Mouse (Mus musculus): Measurements from ENCODE around the gene Gm17018. TPM values are rescaled to one million over a fixed set of nuclear protein-coding genes. Genes with fewer than 3 reads are reported as not detected.
"Not testable (repeated sequence)": the region's sequence is repeated elsewhere in the genome, so short reads cannot be mapped to it uniquely, and the experiment has no call there.

The Gm17018 gene
- total RNA-seq, 2 experiments from 2014 or later: 55.4 to 58.4 TPM

- DNase-seq (ENCODE audit: extremely low spot score in 1 of 2, low spot score in 2 of 2): no peak
Measured at GRCm38 (mm10) chr19:45544152-45544924, 16.1 kb upstream of the Gm17018 start.

DNA sequence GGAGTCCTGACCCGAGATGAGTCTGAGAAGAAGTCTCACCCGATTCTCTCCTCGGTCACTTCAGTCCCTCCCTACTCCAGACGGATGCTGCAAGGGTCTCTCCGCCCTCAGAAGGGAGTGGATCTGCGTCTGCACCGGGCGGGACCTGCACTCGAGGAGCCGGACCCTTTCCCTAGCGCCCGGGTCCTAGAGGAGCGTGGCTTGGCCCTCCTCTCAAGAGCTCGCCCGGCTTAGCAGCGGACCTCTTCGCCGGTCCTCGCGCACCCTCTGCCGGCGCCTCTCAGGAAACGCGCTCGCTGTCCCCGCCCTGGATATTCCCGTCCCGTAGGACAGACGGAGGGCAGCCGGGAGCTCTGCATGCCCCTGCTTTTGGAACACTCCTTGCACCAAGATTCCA lies 15.5 kb upstream of the Gm17018 start:
- peak; percentile 59 to 87 for DNase-seq (ENCODE audit: extremely low spot score in 1 of 2, low spot score in 2 of 2)
- intact Hi-C loops (cut with DNase I): loop anchor here (1.0 to 10.0 kb wide), 4 partner anchors 58 to 324 kb away; no protein-coding TSS in a partner anchor

More at GRCm38 (mm10) chr19:45544152-45544924, 16.1 kb upstream of the Gm17018 start:
- intact Hi-C loops (cut with DNase I): loop anchor here (1.0 to 10.0 kb wide), 3 partner anchors 57 to 323 kb away; no protein-coding TSS in a partner anchor

DNA sequence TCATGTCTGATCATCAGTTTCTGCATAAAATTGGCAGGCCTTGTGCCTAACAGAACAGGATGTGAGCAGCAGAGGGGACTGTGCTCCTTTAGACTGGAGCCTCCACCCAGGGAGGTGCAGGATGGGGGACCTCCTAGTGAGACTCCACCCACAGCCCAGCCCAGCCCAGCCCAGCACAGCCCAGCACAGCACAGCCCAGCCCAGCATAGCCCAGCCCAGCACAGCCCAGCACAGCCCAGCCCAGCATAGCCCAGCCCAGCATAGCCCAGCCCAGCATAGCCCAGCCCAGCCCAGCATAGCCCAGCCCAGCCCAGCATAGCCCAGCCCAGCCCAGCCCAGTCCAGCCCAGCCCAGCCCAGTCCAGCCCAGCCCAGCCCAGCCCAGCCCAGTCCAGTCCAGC lies 12.2 kb upstream of the Gm17018 start:
- not testable (repeated sequence) for DNase-seq (ENCODE audit: extremely low spot score in 1 of 2, low spot score in 2 of 2)
- intact Hi-C loops (cut with DNase I): loop anchor here (5.0 to 10.0 kb wide), 2 partner anchors 111 to 243 kb away; no protein-coding TSS in a partner anchor

DNA sequence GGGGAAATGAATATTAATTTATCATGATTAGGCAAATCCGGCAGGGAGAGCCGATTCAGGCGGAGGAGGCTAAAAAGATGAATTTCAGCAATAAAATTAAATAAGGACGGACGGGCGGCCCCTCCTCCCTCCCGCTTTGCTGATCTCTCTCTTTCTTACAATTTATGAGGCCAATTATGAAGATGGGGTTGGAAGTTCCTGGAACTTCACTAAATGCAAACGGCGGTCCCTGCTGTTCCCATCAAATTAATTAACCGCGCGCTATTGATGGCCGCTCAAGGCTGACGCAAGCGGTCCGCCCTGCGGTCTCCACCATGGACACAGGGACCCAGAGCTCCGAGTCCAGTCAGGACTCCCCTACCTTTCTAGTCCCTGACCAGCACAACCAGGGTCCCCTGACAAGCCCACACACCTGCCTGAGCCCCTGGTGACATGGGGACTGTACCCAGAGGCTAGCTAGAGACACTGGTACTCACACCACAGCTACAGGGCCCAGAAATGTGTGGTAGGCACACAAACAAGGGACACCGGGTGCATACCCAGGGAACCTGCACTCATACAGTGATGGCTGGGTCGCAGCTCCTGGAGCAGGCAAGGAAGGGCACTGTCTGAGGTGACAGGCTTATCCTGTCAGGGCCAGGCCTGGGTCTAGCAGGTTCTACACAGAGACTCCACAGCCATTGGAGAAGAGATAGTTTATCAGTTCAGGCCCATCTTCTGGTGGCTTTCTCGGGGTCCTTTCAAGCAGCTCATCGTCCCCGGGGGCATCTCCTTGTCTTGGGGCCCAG lies 11.1 kb upstream of the Gm17018 start:
- intact Hi-C loops (cut with DNase I): loop anchor here (5.0 to 10.0 kb wide), 2 partner anchors 112 to 245 kb away; no protein-coding TSS in a partner anchor
- DNase-seq (ENCODE audit: extremely low spot score in 1 of 2, low spot score in 2 of 2): no peak

GRCm38 (mm10) chr19:45549948-45550347 lies 10.5 kb upstream of the Gm17018 start:
- intact Hi-C loops (cut with DNase I): loop anchor here (5.0 to 10.0 kb wide), 2 partner anchors 113 to 245 kb away; no protein-coding TSS in a partner anchor
- no peak for DNase-seq (ENCODE audit: extremely low spot score in 1 of 2, low spot score in 2 of 2)

GRCm38 (mm10) chr19:45552187-45552586 lies 8.2 kb upstream of the Gm17018 start:
- DNase-seq (ENCODE audit: extremely low spot score in 1 of 2, low spot score in 2 of 2): no peak
- intact Hi-C loops (cut with DNase I): no loop called here

DNA sequence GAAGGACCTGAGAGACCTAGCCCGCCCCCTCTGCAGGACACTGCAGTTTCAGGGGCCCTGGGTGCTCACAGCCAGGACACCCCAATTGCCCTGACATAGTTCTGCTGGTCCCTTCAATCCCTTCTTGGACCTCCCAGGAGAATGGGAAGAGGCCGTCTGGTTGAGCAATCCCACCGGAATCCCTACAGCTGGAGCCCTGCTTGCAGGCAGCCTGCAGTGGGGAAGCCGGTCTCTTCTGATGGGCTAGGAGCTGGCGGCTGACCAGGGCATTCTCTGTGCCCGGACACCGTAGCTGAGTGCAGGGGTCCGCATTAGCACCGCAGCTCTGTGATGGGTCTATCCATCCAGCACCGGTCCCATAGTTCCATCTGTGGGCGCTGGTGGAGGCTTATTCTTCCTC lies 6.3 kb upstream of the Gm17018 start:
- DNase-seq (ENCODE audit: extremely low spot score in 1 of 2, low spot score in 2 of 2): no peak
- intact Hi-C loops (cut with DNase I): no loop called here

DNA sequence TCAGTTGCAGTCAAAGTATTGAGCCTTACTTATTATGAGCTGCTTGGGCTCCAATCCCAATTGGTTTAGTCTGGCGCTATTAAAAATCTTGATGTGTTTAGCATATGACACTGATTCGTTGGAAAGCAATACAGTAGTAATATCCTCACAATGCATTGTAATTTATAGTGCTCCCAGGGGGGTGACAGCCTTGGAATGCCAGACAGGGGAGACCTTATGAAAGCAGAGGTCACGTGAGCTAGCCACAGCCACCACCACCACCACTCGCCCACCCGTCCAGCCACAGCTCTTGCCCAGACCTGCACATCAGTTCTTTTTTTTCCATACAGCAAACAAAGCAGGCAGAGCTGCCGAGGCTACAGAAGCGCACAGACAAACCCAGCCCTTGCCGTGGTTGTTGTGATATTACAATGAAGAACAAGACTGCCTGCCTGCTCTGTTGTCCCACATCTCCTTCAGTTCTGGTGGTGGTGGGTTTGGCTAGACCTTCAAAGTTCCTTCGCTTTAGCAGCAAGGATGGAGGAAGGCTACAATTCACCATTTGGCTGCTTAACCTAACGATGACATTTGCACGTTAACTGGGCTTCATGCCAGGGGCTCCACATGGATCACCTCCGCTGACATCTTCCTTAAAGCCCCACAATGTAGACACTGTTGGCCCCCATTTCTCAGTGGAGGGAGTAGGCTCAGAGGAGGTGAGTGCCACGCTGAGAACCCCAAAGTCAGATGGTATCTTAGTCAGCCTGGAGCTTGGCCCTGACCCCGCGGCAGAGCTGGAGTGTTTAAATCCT lies 5.7 kb downstream of the Gm17018 start:
- DNase-seq (ENCODE audit: extremely low spot score in 1 of 2, low spot score in 2 of 2): no peak
- intact Hi-C loops (cut with DNase I): no loop called here

DNA sequence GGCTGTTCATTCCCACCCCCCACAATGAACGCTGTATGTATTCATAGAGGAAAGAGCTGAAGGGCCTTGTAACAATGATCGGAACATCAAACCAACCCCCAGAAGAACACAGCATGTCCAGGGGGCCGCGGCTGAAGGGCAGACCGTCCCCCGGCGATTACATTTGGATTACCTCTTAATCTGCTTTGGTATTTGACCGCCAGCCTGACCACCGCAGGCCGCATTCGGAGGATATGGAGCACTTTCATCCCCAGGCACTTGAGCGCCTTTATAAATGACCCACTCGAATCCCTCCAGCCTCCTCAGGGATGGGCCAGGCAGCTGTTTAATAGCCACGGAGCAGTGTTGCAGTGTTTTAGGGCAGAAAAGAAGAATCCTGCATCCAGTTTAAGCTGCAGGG lies 7.0 kb downstream of the Gm17018 start:
- no peak for DNase-seq (ENCODE audit: extremely low spot score in 1 of 2, low spot score in 2 of 2)

DNA sequence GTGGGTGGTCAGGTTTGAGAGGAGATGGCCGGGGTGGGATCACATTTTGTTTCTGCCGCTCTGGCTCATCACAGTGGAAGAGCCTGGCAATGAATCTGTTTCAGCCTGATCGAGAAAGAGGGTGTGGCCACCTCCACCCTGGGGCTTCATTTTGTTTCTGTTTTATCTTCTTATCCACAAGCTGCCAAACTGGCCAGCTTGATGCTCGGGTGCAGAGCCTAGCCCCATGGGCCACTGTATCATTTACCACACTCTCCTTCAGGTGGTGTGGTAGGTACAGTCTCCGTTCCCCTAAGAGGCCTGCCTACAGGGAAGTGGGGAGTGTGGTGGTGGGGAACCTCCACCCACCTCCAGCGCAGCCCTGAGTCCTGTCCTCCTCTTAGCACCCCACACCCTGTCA lies 12.6 kb downstream of the Gm17018 start:
- intact Hi-C loops (cut with DNase I): no loop called here
- no peak for DNase-seq (ENCODE audit: extremely low spot score in 1 of 2, low spot score in 2 of 2)

More for the DNA sequence above, 7.0 kb downstream of the Gm17018 start:
- intact Hi-C loops (cut with DNase I): no loop called here

DNA sequence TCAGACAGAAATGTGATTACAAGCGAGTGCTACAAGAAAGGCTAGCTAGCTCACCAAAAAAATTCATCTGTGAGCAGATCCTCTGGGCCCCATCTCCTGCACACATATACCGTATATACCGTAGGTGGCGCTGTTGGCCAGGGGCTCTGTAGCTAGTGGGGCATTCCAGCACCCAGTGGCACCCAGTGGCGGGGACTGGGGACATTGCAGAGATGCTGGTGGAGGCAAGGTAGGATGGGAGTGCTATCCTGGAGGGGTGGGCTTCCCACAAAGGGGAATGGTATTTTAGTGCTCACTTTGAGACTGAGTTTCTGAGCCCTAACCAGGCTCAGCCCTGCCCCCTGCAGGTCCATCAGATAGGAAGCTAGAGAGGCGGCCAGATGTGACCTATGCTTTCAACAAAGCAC lies 13.4 kb downstream of the Gm17018 start:
- intact Hi-C loops (cut with DNase I): loop anchor here (2.0 kb wide), 1 partner anchor 173 kb away; no protein-coding TSS in a partner anchor
- DNase-seq (ENCODE audit: extremely low spot score in 1 of 2, low spot score in 2 of 2): peak; percentile 38 to 83

GRCm38 (mm10) chr19:45574339-45574898 lies 14.0 kb downstream of the Gm17018 start:
- intact Hi-C loops (cut with DNase I): loop anchor here (2.0 kb wide), 1 partner anchor 172 kb away; no protein-coding TSS in a partner anchor
- DNase-seq (ENCODE audit: extremely low spot score in 1 of 2, low spot score in 2 of 2): no peak

DNA sequence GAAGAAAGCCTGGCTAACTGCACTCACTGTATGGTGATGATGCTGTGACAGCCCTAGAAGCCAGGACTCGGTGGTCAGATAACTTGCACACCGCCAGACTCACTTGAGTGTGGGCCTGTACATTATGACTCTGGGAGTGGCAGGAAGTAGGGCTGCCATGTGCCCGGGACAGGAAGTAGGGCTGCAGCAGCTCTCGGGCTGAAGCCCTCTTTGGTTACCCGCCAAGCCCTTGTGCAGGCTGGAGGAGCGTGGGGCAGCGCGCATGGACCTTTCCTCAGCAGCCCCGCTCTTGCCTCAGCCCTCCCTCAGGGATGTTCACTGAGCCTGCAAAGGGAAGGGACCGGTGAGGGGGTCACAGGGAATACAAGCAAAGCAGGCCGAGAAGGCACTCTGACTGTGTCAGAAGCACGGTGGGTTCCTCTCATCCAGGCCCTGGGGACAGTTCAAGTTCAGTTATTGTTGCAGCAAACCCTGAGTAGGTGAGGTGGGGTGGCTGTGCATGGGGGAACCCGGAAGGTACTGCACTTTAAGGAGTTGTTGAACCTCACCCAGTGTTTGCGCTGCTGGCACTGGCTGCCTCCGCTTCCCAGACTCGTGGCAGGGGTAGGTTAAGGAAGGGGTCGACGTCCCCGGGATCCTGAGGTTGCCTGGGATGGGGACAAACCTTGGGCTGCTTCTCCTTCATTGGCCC lies 14.7 kb downstream of the Gm17018 start:
- DNase-seq (ENCODE audit: extremely low spot score in 1 of 2, low spot score in 2 of 2): peak in 1 of 2 experiments; percentile 44
- intact Hi-C loops (cut with DNase I): loop anchor here (2.0 kb wide), 1 partner anchor 172 kb away; no protein-coding TSS in a partner anchor

DNA sequence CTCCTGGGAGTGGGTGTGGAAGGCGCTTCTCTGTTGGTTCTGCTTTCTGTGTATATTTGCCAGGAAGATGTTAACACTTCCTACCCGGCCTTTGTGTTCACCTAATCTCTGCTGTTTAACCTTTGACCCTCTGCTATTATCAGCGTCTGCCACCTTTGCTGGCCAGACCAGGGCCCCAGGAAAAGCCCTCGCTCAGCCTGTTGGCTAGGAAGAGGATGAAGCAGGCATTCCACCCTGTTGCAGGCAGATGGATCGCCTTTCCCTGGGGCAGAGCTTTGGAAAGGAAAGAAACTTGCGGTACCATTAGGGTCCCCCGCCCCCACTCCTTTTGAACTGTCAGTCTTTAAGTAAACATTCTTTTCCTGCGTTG lies 15.2 kb downstream of the Gm17018 start:
- intact Hi-C loops (cut with DNase I): loop anchor here (2.0 kb wide), 1 partner anchor 171 kb away; no protein-coding TSS in a partner anchor
- no peak for DNase-seq (ENCODE audit: extremely low spot score in 1 of 2, low spot score in 2 of 2)

DNA sequence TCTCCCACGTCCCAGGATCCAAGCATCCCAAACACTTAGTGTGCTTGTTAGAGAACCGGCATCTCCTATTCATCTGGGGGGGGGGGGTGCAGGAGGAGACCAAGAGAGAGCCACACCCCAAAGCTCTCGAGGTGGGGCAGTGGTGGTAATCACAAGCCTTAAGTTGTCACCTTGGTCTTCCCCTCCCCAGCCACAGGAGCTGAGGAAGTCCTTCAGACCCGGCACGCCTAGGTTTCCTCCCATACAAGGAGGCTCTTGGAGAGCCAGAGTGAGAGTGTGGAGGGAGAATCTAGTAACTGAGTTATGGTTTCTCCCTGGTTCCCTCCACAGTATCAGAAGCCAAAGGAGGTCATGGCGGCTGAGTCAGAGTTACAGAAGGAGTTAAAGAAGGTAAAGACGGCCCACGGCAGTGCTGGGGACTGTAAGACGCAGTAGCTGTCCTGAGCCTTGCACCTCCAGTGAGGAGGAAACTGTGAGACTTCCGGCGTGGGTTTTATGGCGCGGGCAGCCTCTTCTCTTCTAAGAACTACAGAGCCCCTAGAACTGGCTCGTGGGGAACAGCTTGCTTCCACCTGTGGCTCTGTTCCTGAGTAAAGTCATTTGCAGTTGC lies 16.8 kb downstream of the Gm17018 start:
- DNase-seq (ENCODE audit: extremely low spot score in 1 of 2, low spot score in 2 of 2): no peak
- intact Hi-C loops (cut with DNase I): no loop called here

DNA sequence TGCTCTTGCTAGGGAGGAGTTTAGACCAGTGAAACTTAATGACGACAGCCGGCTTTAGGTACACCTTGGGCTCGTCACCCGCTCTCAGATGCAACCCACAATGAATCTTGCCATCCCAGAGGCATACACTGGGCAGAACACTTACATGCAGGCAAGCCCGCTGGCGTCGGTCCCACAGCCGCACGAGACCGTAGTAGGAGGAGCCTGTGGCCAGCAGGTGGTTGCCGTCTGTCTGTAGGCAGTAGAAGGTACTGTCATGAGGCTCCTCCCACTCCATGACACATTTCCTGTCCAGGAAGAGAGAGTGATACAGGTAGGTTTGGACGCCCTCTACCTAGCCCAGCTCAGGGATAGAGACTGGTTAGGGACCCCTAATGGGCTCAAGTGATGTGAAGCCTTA lies 18.6 kb downstream of the Gm17018 start:
- no peak for DNase-seq (ENCODE audit: extremely low spot score in 1 of 2, low spot score in 2 of 2)
- intact Hi-C loops (cut with DNase I): no loop called here

- intact Hi-C loops (cut with DNase I): no loop called here
Measured at GRCm38 (mm10) chr19:45579416-45579815, 19.0 kb downstream of the Gm17018 start.

More at GRCm38 (mm10) chr19:45579416-45579815, 19.0 kb downstream of the Gm17018 start:
- DNase-seq (ENCODE audit: extremely low spot score in 1 of 2, low spot score in 2 of 2): no peak
